Mouse (Mus musculus): ENCODE data around the gene Fibin.

The Fibin gene

GRCm38 (mm10) chr2:110314074-110314473 lies 48.9 kb downstream of the Fibin start:
- DNase-seq (ENCODE audit: low spot score), result peak; percentile 25

- no peak for DNase-seq (ENCODE audit: low spot score)
Observed at GRCm38 (mm10) chr2:110313305-110313824, 49.6 kb downstream of the Fibin start.
